Mouse (Mus musculus): ENCODE results near the gene Nlk.

- no peak for TF ChIP-seq POLR2A (IDR thresholded peaks at IDR 0.05; ENCODE audit: low read depth, low read length)
- TF ChIP-seq CTCF (IDR thresholded peaks at IDR 0.05; ENCODE audit: extremely low read depth, insufficient read length, insufficient replicate concordance, low read depth, low read length): no peak
Measured at GRCm38 (mm10) chr11:78620179-78620578, 77.0 kb downstream of the Nlk start.
